Mouse (Mus musculus) c-Kit-positive CD71-negative TER-119-negative erythroid progenitor cells, embryonic 14.5 days (primary cell): ENCODE measurements around the gene 2610008E11Rik.
"Not testable (repeated sequence)": the region's sequence is repeated elsewhere in the genome, so short reads cannot be mapped to it uniquely, and the experiment has no call there.

Source experiments
- DNase-seq: peaks from one replicate; pipeline ENCODE4 v3.0.0-alpha.2; 2013; ENCODE audit warnings: low read depth

The 2610008E11Rik gene

DNA sequence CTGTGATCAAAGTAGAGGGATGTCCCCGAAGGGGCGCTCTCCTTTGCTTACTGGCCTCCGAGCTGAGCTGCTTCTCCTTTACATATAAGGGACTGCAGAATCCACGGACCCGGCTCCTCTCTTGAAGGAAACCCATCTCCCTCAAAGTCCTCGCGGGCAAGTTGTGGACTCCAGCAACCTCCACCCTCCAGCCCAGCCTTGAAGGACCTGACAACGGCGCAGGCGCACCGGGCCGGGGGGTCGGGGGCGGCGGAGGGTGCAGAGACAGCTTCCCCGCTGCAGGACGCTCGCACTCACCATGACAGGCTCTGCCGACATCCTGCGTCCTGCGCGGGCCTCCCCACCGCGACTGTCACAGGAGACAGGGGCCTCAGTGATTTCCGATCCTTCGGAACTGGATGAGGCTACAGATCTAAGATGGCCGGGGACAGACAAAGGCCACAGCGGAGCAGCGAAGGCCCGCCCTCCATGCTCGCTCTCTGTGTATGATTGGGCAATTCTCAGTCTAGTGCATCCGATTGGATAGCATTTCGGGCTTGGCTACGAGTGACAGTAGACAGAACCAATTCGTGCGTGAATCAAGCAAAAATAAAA lies at the start of gene 2610008E11Rik:
Gene 2610008E11Rik (minus strand): TSS at position 440 of the 594 bp plus-strand sequence.
- peak; percentile 89 for DNase-seq

DNA sequence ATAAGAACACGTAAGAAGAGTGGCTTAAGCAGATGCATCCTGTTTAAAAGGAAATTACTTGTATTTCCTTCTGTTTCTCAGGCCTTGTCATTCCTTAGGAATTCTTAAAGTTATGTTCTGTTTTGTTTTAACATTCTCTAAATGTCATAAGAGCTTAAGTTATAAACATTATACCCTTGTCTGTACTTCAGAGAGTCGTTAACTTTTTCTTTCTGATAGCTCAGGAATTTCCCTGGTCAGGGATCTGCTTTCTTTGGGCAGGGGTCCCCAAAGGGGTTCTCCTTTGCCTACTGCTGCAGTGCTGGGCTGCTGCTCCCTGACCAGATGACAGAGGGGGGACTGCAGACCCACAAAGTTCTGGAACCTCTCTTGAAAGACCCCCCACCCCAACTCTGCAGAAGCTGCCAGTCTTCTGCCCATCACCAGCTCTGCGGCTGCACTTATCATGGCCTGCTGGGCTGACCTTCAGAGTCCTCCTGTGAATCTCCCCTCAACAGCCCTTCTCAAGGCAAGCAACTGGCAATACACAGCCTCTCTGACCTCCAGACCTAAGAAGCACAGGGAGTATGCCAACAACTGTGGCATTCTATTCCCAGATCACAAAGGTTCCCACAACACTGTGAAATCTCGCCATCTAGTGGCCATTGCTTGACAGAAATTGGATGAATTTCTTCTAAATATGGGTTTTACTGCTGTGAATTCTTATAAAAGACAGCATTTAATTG lies 18.9 kb upstream of the 2610008E11Rik start:
- peak; percentile 40 for DNase-seq

DNA sequence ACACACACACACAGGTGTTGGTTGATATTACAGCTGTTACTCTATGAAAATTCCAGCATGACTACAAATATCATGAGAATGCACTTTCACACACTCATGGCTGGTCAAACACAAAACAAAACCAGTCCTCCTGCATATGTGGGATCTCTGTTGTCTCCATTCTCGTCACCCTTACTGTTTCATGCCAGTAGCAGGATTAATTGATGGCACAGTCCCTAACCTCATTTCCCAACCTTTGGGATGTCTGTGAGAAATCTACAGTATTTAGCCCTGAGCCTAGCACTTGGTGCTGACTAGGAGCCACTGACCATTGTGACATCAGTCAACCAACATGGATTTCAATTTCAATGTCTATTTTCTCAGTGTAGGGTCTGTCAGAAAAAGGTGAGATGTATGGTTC lies 17.7 kb upstream of the 2610008E11Rik start:
- DNase-seq = no peak

DNA sequence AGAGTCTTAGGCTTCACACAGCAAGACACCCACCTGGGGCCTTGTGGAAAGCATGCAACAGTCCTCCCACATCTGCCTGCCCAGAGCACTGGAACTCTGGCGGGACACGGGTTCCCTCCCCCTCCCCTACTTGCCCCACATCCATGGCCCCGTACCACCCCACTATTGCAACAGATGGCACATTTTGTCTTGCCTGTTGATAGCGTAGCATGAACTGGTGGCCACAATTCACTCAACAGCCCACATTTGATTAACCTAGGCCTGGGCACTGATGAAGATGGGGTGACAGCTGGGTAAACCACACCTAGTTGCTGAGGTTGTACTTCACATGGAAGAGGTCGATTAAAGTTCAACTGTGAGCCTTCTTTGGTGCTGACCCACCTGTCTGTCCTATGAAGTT lies 13.1 kb upstream of the 2610008E11Rik start:
- no peak for DNase-seq

DNA sequence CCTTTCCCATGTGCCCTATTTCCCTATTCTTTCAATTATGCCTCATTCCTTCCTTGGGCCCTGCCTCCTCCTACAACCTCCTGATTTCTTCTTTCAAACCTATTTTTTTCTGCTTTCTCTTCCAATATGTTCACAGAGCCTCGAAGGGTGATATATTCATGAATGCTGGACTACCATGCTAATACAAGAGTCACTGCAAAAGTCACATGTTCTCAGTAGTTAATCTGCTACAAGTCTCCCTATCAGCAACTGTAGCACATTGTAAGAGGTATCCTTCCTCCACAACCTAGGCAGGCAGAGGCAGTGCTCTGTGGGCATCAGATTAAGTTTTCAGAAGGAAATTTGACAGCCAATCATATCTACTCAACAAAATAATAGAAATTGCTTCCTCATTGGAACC lies 11.8 kb upstream of the 2610008E11Rik start:
- no peak for DNase-seq

DNA sequence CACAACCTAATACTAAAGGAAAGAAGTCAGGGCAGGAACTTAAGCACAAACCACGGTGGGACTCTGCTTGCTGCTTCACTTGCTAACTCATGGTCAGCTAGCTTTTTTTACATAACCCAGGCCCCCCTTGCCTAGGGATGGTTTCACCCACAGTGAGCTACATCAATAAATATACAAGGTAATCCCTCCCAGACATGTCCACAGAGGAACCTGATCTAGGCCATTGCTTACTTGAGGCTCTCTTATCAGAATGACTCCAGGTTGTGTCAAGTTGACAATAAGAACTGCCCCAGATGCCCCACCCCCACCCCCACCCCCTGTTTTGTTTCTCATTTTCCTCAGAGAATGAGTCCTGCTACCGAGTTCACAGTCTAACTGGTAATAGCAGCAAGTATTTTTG lies 10.1 kb upstream of the 2610008E11Rik start:
- DNase-seq = no peak

DNA sequence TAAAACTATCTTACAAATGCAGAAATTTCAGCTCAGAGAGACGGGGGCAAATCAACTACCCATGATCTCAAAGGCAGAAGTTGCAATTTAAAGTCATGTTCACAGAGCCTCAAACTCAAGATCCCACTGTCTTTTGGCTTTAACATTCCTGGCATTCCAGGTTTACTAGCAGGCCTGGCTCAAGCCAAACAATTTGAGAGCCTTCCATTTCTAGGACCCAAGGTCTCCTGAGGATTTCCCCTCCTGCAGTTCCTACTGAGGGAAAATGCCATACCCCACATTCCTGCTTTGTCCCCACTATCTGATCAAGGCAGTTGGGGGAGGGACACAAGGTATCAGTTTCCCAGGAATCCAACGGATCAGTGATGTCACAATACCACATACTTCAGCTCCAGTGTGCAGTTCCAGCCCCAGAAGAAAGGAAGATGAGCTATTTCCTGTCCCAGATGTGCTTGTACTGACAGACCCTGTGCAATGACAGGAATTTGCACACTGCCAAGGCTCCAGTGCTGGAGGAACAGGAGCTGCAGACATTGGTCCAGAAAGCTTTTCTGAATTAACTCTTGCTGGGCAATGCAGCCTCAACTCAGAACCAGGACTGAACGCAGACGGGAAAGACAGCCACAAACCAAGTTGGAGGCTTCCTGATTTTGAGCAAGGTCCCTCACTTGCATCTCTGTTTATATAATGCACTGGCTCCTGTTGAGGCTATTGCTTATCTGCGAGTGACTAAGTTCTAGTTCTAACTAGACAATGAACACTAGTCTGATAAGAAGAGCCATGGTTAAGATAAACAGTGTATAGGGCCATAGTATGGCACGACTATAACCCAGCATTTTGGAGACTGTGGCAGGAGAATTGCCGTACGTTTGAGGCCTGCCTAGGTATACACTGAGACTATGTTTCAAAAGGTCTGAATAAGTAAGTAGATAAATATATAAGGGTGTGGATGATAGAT lies 9.2 kb upstream of the 2610008E11Rik start:
- no peak for DNase-seq

DNA sequence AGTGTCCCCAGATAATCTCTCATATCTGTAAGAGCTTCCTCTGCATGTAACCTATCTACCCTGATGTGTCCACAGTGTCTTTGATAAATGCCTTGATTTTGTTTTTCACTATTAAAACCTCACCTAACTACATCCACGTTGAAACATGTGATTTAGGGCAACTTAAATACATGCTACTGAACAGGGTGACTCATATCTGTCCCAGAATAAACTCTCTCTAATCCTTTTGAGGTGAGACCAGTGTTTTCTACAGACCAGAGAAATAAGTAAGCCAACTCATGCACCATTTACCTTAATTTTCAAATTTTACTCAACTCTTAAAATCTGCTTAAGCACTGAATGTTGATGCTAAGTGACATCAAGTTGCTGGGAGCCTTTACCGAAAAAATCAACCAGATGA lies 694 bp downstream of the 2610008E11Rik start:
- no peak for DNase-seq

DNA sequence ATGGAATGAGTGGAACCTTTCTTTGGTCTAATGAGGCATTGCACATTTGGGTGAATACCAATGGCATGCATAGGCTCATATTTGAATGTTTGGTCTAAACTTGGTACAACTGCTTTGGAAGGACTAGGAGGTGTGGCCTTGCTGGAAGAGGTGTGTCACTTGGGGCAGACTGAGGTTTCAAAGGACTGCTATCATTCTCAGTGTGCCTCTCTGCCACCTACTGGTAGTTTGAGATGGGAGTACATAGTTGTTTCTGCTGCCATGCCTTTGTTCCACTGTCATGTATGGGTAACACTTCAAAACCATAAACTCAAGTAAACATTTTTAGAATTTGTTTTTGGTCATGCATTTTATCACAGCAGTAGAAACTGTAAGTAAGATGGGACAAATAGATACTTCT lies 5.7 kb downstream of the 2610008E11Rik start:
- no peak for DNase-seq

DNA sequence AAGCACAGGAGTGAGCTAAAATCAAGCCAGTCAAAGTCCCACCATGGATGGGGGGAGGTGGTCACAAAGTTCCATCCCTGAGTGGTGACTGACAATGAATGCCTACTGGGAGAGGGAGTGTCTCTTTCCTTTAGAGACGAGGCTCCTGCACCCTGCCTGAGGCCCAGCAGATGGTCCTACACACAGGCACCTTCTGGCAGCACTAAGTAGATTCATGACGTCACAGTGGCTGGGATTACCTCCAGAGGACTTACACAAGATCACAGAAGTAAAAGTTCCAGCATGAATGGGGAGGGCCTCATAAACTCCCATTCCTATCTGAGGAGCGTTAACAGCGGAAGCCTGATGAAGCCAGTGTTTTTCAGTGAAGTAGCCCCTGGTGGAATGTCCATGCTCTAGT lies 8.4 kb downstream of the 2610008E11Rik start:
- no peak for DNase-seq

DNA sequence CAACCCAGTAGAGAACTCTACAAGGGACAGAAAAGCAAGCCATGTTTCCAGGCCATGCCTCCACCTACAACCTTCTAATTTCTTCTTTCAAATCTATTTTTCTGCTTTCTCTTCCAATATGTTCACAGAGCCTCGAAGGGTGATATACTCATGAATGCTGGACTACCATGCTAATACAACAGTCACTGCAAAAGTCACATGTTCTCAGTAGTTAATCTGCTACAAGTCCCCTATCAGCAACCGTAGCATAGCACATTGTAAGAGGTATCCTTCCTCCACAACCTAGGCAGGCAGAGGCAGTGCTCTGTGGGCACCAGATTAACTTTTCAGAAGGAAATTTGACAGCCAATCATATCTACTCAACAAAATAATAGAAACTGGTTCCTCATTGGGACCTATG lies 10.8 kb downstream of the 2610008E11Rik start:
- DNase-seq = no peak

DNA sequence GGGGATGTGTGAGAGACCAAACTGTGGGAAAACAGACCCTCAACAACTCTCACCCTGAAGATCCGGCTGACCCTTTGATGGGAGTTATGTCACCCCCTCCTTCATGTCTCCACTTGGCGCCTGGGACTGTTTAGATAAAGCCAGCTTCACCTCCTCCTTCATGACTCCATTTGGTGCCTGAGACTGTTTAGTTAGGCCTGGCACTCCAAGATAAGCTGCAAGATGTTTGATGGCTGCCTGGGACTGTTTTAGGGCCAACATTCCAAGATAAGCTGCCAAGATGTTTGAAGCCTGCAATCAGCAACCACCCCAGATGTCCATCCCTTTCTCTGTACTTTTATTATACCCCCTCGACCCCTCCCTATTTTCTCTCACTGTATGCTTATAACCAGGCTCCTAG lies 40.0 kb downstream of the 2610008E11Rik start:
- not testable (repeated sequence) for DNase-seq

DNA sequence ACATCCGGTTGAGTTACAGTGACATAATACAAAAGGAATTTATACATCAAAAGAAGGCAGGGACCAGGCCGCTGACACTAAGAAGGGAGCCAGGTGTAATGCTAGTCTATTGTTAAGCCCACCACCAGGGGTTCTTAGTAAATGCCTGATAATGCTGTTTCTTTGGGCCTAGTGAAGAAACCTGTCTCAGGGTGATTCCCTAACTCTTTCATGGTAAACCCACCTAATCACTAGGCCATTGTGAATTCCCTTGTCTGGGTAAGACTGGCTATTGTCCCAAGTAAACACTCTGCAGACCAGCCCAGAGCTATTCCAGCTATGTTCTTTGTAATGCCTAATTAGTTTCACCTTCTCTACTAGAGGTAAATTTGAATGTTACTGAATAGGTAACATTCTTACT lies 54.9 kb downstream of the 2610008E11Rik start:
- DNase-seq = not testable (repeated sequence)

DNA sequence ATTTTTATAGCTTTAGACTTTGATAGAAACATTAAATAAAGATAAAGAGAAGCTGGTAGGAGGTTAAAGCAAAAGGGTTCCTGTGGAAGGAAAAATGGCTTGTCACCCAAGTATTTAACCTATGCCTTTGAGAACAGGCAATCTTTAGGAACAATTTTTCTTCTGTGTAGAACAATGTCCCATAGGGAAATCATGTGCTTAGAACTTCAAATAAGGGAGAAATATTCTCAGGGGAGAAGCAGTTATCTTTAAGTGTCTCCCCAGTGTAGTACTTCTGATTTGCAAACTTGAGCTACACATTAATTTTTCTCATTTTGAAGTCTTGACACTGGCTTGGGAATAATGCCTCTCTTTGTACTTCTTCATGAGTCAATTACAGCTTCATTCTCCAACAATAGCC lies 69.0 kb downstream of the 2610008E11Rik start, which contains the start of gene Olfr57:
Gene Olfr57 (plus strand): TSS at position 301 of the 400 bp plus-strand sequence.
- no peak for DNase-seq
